Mouse (Mus musculus): ENCODE data around the gene Yif1a. TPM values are rescaled to one million over a fixed set of nuclear protein-coding genes. Genes with fewer than 3 reads are reported as not detected.

Yif1a gene
- total and polyA plus RNA-seq, 3 experiments, result 11.3 to 44.2 (median 12.8) TPM

DNA sequence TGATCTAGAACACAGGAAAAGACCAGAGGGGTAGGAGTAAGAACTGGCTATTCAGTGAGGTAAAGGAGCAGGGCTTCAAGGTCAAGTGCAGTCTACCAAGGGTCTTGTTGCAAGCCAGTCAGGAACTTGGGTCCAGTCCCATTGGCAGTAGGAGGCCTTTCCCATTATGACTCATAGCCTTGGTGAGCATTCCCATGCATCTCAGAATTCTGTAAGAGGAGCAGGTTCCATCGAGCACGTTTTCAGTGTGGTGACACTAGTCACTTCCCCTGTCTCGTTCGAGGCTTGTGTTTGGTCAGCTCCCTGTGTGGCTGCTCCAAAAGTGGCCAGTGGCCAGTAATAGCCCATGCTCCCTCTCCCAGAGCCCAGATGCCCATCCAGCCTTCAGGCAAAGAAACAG, 42.8 kb upstream of the Yif1a start:
- TF ChIP-seq CTCF (IDR thresholded peaks at IDR 0.05; ENCODE audit: low read depth, low read length) (no peak), TAL1 (conservative IDR thresholded peaks at IDR 0.05; ENCODE audit: low read depth, low read length) (no peak), GATA2 (IDR thresholded peaks at IDR 0.05; ENCODE audit: borderline replicate concordance, low read depth, low read length) (no peak), POLR2AphosphoS5 (IDR thresholded peaks at IDR 0.05; ENCODE audit: insufficient replicate concordance, low read depth, low read length) (no peak), GATA1 (IDR thresholded peaks at IDR 0.05; ENCODE audit: borderline replicate concordance, low read length) (no peak)
- DNase-seq (ENCODE audit: low spot score), result no peak
- Histone ChIP-seq H3K4me3 (ENCODE audit: low read depth, low read length) (no peak overlapping the region), H3K36me3 (replicated peaks) (peaks cover 82% of the 10 kb centered on the region), H3K4me1 (ENCODE audit: insufficient read depth, low read depth, low read length) (peaks cover 20% of the 10 kb centered on the region), H3K27me3 (ENCODE audit: insufficient read depth, low read length) (no peaks in the 10 kb centered on the region), H3K9me3 (replicated peaks) (no peaks in the 10 kb centered on the region)
- ATAC-seq (ENCODE audit: extremely low read depth, insufficient number of reproducible peaks, low FRiP score, poor library complexity, severe bottlenecking), result no peak

DNA sequence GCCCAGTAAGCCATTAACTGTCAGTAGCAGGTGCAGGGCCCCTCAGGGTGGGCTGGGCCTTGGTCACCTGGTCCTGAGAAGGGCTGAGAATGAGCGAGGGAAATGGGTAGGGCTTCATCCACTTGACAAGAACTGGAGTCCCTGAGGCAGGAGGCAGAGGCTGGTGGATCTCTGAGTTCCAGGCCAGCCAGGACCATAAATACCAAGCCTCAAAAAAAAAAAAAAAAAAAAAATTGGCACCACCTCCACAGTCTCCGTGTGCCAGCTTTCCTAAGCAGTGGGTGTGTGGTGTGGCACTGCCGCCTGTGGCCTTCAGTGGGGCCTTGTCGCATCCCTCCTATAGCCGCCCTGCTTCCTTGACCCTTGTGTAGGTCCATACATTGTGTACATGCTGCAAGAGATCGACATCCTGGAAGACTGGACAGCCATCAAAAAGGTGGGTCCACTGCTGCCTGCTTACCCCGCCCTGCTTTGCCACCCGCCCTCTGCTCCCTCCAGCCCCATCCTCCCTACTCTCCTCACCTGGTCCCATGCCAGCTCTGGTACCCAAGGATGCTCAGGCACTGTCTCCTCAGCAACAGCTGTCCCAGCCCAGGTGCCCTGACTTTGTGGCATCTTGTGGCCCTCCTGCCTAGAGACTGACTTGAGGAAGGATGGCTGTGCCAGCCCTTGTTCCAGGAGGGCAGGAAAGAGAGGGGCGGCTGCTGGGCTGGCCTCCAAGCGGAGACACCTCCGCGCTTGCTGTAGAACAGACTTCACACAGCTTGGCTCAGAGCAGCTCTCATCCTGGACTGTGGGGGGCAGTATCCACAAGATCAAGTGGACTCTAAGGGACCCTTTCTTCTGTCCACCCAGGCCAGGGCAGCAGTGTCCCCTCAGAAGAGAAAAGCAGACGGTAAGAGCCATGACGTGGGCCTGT, 39.9 kb upstream of the Yif1a start:
- peaks cover 86% of the 10 kb centered on the region for H3K36me3 ChIP-seq (replicated peaks)
- H3K4me3 ChIP-seq (ENCODE audit: low read depth, low read length), result no peak overlapping the region
- no peak for ATAC-seq (ENCODE audit: extremely low read depth, insufficient number of reproducible peaks, low FRiP score, poor library complexity, severe bottlenecking)
- no peak for DNase-seq (ENCODE audit: low spot score)
- no peaks in the 10 kb centered on the region for H3K9me3 ChIP-seq (replicated peaks)
- peaks cover 2% of the 10 kb centered on the region; the same call in 1 of the 2 replicates for H3K4me1 ChIP-seq (ENCODE audit: insufficient read depth, low read depth, low read length)
- no peaks in the 10 kb centered on the region; the same call in 1 of the 2 replicates for H3K27me3 ChIP-seq (ENCODE audit: insufficient read depth, low read length)
- TF ChIP-seq CTCF (IDR thresholded peaks at IDR 0.05; ENCODE audit: low read depth, low read length), result no peak
- no peak for TF ChIP-seq GATA2 (IDR thresholded peaks at IDR 0.05; ENCODE audit: borderline replicate concordance, low read depth, low read length)
- no peak for TF ChIP-seq GATA1 (IDR thresholded peaks at IDR 0.05; ENCODE audit: borderline replicate concordance, low read length)
- no peak for TF ChIP-seq POLR2AphosphoS5 (IDR thresholded peaks at IDR 0.05; ENCODE audit: insufficient replicate concordance, low read depth, low read length)
- no peak for TF ChIP-seq TAL1 (conservative IDR thresholded peaks at IDR 0.05; ENCODE audit: low read depth, low read length)

DNA sequence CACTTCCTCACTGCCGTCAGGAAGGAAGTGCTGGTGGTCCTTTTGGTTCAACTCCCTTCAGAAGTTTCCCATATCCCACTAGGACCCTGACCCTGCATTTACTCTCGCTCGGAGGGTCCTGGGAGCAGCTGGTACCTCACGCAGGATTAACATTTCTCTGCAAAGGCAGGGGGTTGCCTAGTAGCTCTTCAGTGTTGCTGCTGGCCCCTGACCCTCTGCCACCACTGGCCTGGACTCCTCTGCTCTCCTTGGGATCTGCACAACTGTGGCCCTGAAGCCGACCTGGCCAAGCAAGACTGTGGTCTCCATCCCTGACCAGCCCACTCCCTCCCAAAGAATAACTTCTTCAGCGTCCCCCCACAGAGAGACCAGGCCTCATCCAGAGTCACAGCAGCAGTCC, 39.0 kb upstream of the Yif1a start:
- no peak overlapping the region for H3K4me3 ChIP-seq (ENCODE audit: low read depth, low read length)
- ATAC-seq (ENCODE audit: extremely low read depth, insufficient number of reproducible peaks, low FRiP score, poor library complexity, severe bottlenecking), result no peak
- no peaks in the 10 kb centered on the region; the same call in 1 of the 2 replicates for H3K27me3 ChIP-seq (ENCODE audit: insufficient read depth, low read length)
- TF ChIP-seq GATA1 (IDR thresholded peaks at IDR 0.05; ENCODE audit: borderline replicate concordance, low read length), result no peak
- H3K4me1 ChIP-seq (ENCODE audit: insufficient read depth, low read depth, low read length), result peaks cover 8% of the 10 kb centered on the region
- H3K36me3 ChIP-seq (replicated peaks), result peaks cover 77% of the 10 kb centered on the region
- H3K9me3 ChIP-seq (replicated peaks), result no peaks in the 10 kb centered on the region
- DNase-seq (ENCODE audit: low spot score), result no peak

DNA sequence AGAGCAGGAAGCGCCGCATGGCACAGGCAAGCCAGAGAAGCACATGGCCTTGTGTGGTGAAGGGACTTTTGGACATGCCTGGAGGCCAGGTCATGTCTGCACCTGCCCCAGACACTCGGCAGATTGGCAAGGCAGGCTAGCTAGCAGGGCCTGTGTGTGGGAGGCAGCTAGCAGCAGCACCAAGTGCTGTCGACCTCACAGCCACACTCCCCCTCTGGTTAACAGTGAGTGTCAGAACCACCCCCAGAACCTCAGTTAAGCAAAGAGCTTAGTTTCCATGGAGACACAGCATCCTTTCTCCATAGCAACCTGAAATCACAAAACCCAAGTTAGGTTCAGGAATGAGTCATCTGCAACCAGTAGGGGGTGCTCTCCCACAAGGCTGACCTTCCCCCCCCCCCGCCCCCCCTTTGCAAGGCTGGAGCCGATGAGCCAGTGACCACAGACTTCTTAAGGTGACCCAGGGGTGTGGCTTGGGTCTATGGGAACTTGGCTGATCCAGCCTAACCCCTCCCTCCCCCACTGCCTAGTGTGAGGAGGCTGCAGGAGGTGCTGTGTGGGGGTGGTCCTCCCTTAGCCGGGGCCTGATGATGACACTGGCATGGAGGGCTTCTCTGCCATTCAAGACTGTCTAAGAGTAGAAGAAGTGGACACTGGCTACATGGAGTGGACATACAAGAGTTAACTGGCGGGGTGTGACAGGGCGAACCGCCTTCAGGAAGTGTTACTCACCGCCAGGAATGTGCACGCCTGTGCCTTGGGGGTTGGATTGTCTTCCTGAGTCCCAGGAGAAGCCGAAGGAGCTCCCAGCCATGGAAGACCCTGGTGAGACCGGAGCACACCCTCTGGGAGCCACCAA, 38.1 kb upstream of the Yif1a start, which contains the start of gene Rin1:
Gene Rin1 (plus strand): TSS at position 435 of the 859 bp plus-strand sequence.
- H3K9me3 ChIP-seq (replicated peaks), result no peaks in the 10 kb centered on the region
- peaks cover 9% of the 10 kb centered on the region for H3K27me3 ChIP-seq (ENCODE audit: insufficient read depth, low read length)
- ATAC-seq (ENCODE audit: extremely low read depth, insufficient number of reproducible peaks, low FRiP score, poor library complexity, severe bottlenecking) (no peak), DNase-seq (ENCODE audit: low spot score) (no peak)
- H3K4me3 ChIP-seq (ENCODE audit: low read depth, low read length), result no peak within 1 kb of the TSS
- H3K36me3 ChIP-seq (replicated peaks), result peaks cover 73% of the 10 kb centered on the region
- H3K4me1 ChIP-seq (ENCODE audit: insufficient read depth, low read depth, low read length), result peaks cover 6% of the 10 kb centered on the region
- TF ChIP-seq GATA2 (IDR thresholded peaks at IDR 0.05; ENCODE audit: borderline replicate concordance, low read depth, low read length), result no peak
- TF ChIP-seq GATA1 (IDR thresholded peaks at IDR 0.05; ENCODE audit: borderline replicate concordance, low read length), result no peak
- no peak for TF ChIP-seq TAL1 (conservative IDR thresholded peaks at IDR 0.05; ENCODE audit: low read depth, low read length)
- TF ChIP-seq CTCF (IDR thresholded peaks at IDR 0.05; ENCODE audit: low read depth, low read length), result no peak; the same call in 1 of the 2 replicates
- TF ChIP-seq POLR2AphosphoS5 (IDR thresholded peaks at IDR 0.05; ENCODE audit: insufficient replicate concordance, low read depth, low read length), result no peak

DNA sequence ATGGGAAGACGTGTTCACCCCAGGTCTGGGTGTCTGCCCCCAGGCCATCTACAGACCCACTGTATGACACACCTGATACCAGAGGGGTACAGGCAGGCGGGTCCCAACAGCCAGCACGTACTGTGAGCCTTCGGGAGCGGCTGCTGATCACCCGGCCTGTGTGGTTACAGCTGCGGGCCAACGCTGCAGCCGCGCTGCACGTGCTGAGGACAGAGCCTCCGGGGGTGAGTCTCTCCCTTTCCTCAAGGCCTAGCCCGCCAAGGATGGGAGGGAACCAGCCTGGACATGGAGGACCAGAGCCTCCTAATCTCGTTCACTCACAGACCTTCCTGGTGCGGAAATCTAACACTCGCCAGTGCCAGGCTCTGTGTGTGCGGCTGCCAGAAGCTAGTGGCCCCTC, 37.3 kb upstream of the Yif1a start:
- DNase-seq (ENCODE audit: low spot score) (no peak), ATAC-seq (ENCODE audit: extremely low read depth, insufficient number of reproducible peaks, low FRiP score, poor library complexity, severe bottlenecking) (no peak)
- Histone ChIP-seq H3K4me1 (ENCODE audit: insufficient read depth, low read depth, low read length) (peaks cover 6% of the 10 kb centered on the region), H3K9me3 (replicated peaks) (no peaks in the 10 kb centered on the region), H3K4me3 (ENCODE audit: low read depth, low read length) (no peak overlapping the region), H3K36me3 (replicated peaks) (peaks cover 65% of the 10 kb centered on the region), H3K27me3 (ENCODE audit: insufficient read depth, low read length) (peaks cover 13% of the 10 kb centered on the region)
- TF ChIP-seq POLR2AphosphoS5 (IDR thresholded peaks at IDR 0.05; ENCODE audit: insufficient replicate concordance, low read depth, low read length), result no peak

DNA sequence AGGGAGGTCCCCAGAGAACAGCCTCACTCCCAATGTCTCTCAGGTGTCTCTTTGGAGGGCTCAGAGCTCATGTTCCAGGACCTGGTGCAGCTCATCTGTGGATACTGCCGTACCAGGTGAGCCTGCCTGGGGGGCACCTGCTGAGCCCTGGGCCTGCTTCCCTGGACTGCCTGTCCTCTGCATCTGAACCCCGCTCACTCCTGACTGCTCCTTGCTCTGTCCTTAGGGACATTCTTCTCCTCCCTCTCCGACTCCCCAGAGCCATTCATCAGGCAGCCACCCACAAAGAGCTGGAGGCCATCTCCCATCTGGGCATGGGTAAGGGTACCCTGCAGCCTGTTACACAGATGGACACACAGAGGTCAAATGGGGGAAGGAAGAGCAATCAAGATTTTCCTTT, 36.8 kb upstream of the Yif1a start:
- DNase-seq (ENCODE audit: low spot score) (no peak), ATAC-seq (ENCODE audit: extremely low read depth, insufficient number of reproducible peaks, low FRiP score, poor library complexity, severe bottlenecking) (no peak)
- Histone ChIP-seq H3K27me3 (ENCODE audit: insufficient read depth, low read length) (peaks cover 13% of the 10 kb centered on the region), H3K4me3 (ENCODE audit: low read depth, low read length) (no peak overlapping the region), H3K4me1 (ENCODE audit: insufficient read depth, low read depth, low read length) (peaks cover 8% of the 10 kb centered on the region), H3K9me3 (replicated peaks) (no peaks in the 10 kb centered on the region), H3K36me3 (replicated peaks) (peaks cover 60% of the 10 kb centered on the region)
- TF ChIP-seq POLR2AphosphoS5 (IDR thresholded peaks at IDR 0.05; ENCODE audit: insufficient replicate concordance, low read depth, low read length) (no peak), TAL1 (conservative IDR thresholded peaks at IDR 0.05; ENCODE audit: low read depth, low read length) (no peak), GATA1 (IDR thresholded peaks at IDR 0.05; ENCODE audit: borderline replicate concordance, low read length) (no peak), GATA2 (IDR thresholded peaks at IDR 0.05; ENCODE audit: borderline replicate concordance, low read depth, low read length) (no peak), CTCF (IDR thresholded peaks at IDR 0.05; ENCODE audit: low read depth, low read length) (no peak)
